Mouse (Mus musculus): ENCODE measurements around the gene Ell3.

DNA sequence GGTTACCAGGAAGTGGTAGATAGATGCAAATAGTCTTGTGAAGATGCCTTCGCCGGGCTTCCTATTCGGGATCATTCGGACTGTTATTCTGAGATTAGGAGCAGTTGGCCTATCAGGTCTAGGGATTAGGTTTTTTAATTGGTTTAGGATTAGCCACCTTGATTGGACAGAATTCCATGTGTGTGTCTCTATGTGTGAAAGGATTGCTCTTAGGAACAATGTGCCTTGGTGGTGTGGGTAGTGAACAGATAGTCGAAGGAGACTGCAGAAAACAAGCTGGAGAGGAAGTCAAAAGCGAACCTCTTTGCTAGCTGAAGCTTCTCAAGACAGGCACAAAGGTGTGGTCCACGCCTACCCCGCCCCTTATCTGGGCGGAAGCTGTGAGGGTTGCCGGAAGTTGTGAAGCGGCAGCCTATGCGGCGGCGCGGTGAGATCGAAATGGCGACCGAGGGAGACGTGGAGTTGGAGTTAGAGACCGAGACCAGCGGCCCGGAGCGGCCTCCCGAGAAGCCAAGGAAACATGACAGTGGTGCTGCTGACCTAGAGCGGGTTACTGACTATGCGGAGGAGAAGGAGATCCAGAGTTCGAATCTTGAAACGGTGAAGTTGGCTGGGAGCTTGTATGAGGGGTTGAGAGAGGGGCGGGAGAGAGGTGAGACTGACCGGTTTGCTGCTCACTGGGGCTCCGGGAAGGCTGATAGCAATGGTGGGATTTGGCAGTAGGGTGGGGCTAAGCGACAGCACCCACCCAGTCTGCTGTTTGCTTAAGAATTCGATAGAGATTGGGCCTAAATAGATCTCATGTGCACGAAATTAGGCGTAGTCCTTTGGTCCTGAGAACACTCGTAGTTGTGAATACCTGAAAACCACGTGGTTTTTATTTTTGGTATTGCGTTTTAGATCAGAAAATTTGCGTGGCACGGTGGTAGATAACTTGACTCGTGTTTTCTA lies 12.9 kb upstream of the Ell3 start, which contains the start of gene Serinc4:
- no peak for TF ChIP-seq CTCF (IDR thresholded peaks at IDR 0.05 in 2 of 3, conservative IDR thresholded peaks at IDR 0.05 in 1 of 3; ENCODE audit: control insufficient read depth in 1 of 3, insufficient read depth in 1 of 3, low read depth in 2 of 3, low read length in 3 of 3, poor library complexity in 1 of 3, severe bottlenecking in 1 of 3)
- no peak for TF ChIP-seq SMC3 (IDR thresholded peaks at IDR 0.05; ENCODE audit: low read depth, low read length)
- TF ChIP-seq USF1 (IDR thresholded peaks at IDR 0.05; ENCODE audit: low read depth, low read length) = 0 out of 2 replicates have a peak, but pooled peaks have one; percentile 8
- peak; percentile 83 to 94 for TF ChIP-seq POLR2A (IDR thresholded peaks at IDR 0.05; ENCODE audit: control insufficient read depth in 1 of 2, insufficient read depth in 1 of 2, low read depth in 1 of 2, low read length in 2 of 2, poor library complexity in 1 of 2)

All from MEL (cell line).